Mouse (Mus musculus): ENCODE data around the gene Rev1. TPM values are rescaled to one million over a fixed set of nuclear protein-coding genes. Genes with fewer than 3 reads are reported as not detected.
A peak's percentile ranks its signal among the peaks of the same experiment; 100 is the strongest.

Rev1 gene
- total and polyA plus RNA-seq, 3 experiments: 22.9 to 25.7 (median 23.4) TPM

- TF ChIP-seq TCF12 (IDR thresholded peaks at IDR 0.05; ENCODE audit: low read depth, low read length) (no peak), ZC3H11A (IDR thresholded peaks at IDR 0.05; ENCODE audit: low read depth, low read length) (no peak), IRF4 (IDR thresholded peaks at IDR 0.05; ENCODE audit: low read depth, low read length) (no peak), UBTF (IDR thresholded peaks at IDR 0.05; ENCODE audit: low read depth, low read length) (no peak), ETS1 (conservative IDR thresholded peaks at IDR 0.05; ENCODE audit: low read depth, low read length) (0 out of 2 replicates have a peak, but pooled peaks have one; percentile 17), BHLHE40 (IDR thresholded peaks at IDR 0.05; ENCODE audit: low read depth, low read length) (0 out of 2 replicates have a peak, but pooled peaks have one; percentile 8)
- H3K79me2 ChIP-seq (replicated peaks; ENCODE audit: control insufficient read depth, extremely low read depth, insufficient read depth, poor library complexity, severe bottlenecking): no peaks in the 10 kb centered on the region
- no peak overlapping the region for H3K4me2 ChIP-seq (ENCODE audit: insufficient read depth, low read depth, poor library complexity, severe bottlenecking)
- H3K27ac ChIP-seq (ENCODE audit: insufficient read depth, low read depth): no peak overlapping the region
- in situ Hi-C loops (cut with MboI; ENCODE audit: low pct_ligation_motif_present, low pct_unique_long_range_greater_than_20kb, low sequenced_read_pairs) (no loop called here), dilution Hi-C loops (cut with MboI; ENCODE audit: extremely low pct_ligation_motif_present, extremely low pct_unique_long_range_greater_than_20kb, low sequenced_read_pairs) (no loop called here)
- no peaks in the 10 kb centered on the region for H3K27me3 ChIP-seq (replicated peaks)
- DNase-seq (ENCODE audit: extremely low read depth): peak; percentile 33
- H3K4me3 ChIP-seq (replicated peaks in 1 of 3; ENCODE audit: low read depth in 2 of 3, low read length in 2 of 3, poor library complexity in 1 of 3): no peak overlapping the region
- no peaks in the 10 kb centered on the region for H3K36me3 ChIP-seq (replicated peaks in 1 of 2; ENCODE audit: control insufficient read depth in 1 of 2, insufficient read depth in 1 of 2, low read length in 1 of 2)
- H3K9ac ChIP-seq (ENCODE audit: insufficient read depth, low read depth): no peak overlapping the region
- H3K9me3 ChIP-seq (replicated peaks; ENCODE audit: low read length): no peaks in the 10 kb centered on the region
- peaks cover 0 to 10% of the 10 kb centered on the region in 2 experiments; a peak in 1 of 4 replicates for H3K4me1 ChIP-seq (ENCODE audit: control insufficient read depth in 1 of 2, insufficient read depth in 2 of 2)
Measured at GRCm38 (mm10) chr1:38150086-38150485, 20.5 kb upstream of the Rev1 start.

GRCm38 (mm10) chr1:38146008-38146407, 16.4 kb upstream of the Rev1 start:
- TF ChIP-seq UBTF (IDR thresholded peaks at IDR 0.05; ENCODE audit: low read depth, low read length): no peak
- Histone ChIP-seq H3K79me2 (replicated peaks; ENCODE audit: control insufficient read depth, extremely low read depth, insufficient read depth, poor library complexity, severe bottlenecking) (no peaks in the 10 kb centered on the region), H3K4me2 (ENCODE audit: insufficient read depth, low read depth, poor library complexity, severe bottlenecking) (no peak overlapping the region), H3K9me3 (replicated peaks; ENCODE audit: low read length) (no peaks in the 10 kb centered on the region), H3K4me3 (replicated peaks in 1 of 3; ENCODE audit: low read depth in 2 of 3, low read length in 2 of 3, poor library complexity in 1 of 3) (no peak overlapping the region), H3K27me3 (replicated peaks) (no peaks in the 10 kb centered on the region), H3K36me3 (replicated peaks in 1 of 2; ENCODE audit: control insufficient read depth in 1 of 2, insufficient read depth in 1 of 2, low read length in 1 of 2) (no peaks in the 10 kb centered on the region), H3K9ac (ENCODE audit: insufficient read depth, low read depth) (no peak overlapping the region), H3K4me1 (ENCODE audit: control insufficient read depth in 1 of 2, insufficient read depth in 2 of 2) (peaks cover 0 to 10% of the 10 kb centered on the region in 2 experiments; a peak in 1 of 4 replicates), H3K27ac (ENCODE audit: insufficient read depth, low read depth) (no peak overlapping the region)
- dilution Hi-C loops (cut with MboI; ENCODE audit: extremely low pct_ligation_motif_present, extremely low pct_unique_long_range_greater_than_20kb, low sequenced_read_pairs): no loop called here
- in situ Hi-C loops (cut with MboI; ENCODE audit: low pct_ligation_motif_present, low pct_unique_long_range_greater_than_20kb, low sequenced_read_pairs): no loop called here
- DNase-seq (ENCODE audit: extremely low read depth): no peak

DNA sequence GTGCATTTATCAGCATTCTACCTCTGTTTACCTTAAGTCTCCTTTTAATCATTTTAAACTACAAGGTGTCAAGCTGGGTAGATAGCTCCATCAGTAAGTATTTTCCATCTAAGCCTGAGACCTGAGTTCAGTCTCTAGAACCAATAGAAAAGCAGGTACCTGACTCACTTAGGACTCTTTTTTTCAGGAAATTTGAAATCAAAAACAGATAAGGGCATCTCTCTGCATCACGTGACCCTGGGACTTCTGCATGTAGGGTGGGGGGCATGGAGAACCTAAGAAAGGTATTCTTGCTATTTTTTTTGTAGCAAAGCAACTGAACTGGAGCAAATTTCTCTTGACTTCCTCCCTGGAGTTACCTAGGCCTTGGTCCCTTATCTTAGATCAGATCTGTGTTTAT, 11.8 kb upstream of the Rev1 start:
- no peak for DNase-seq (ENCODE audit: extremely low read depth)
- TF ChIP-seq POLR2A (IDR thresholded peaks at IDR 0.05; ENCODE audit: low read depth, low read length): no peak
- no peak for TF ChIP-seq MAFK (IDR thresholded peaks at IDR 0.05; ENCODE audit: insufficient replicate concordance, low read length)
- TF ChIP-seq TBP (conservative IDR thresholded peaks at IDR 0.05; ENCODE audit: low read depth, low read length): no peak
- no peak for TF ChIP-seq JUND (conservative IDR thresholded peaks at IDR 0.05; ENCODE audit: low read depth, low read length)
- TF ChIP-seq HCFC1 (IDR thresholded peaks at IDR 0.05; ENCODE audit: low read depth, low read length): no peak
- TF ChIP-seq ZMIZ1 (IDR thresholded peaks at IDR 0.05; ENCODE audit: low read depth, low read length): no peak
- no peak for TF ChIP-seq KAT2A (IDR thresholded peaks at IDR 0.05; ENCODE audit: insufficient replicate concordance, low read length)
- no peak for TF ChIP-seq CTCF (conservative IDR thresholded peaks at IDR 0.05 in 1 of 2, IDR thresholded peaks at IDR 0.05 in 1 of 2; ENCODE audit: low read depth in 2 of 2, low read length in 2 of 2)
- no peak for TF ChIP-seq RCOR1 (conservative IDR thresholded peaks at IDR 0.05; ENCODE audit: low read depth, low read length)
- TF ChIP-seq UBTF (IDR thresholded peaks at IDR 0.05; ENCODE audit: low read depth, low read length): no peak
- no peak for TF ChIP-seq USF2 (conservative IDR thresholded peaks at IDR 0.05; ENCODE audit: low read depth, low read length)
- in situ Hi-C loops (cut with MboI; ENCODE audit: low pct_ligation_motif_present, low pct_unique_long_range_greater_than_20kb, low sequenced_read_pairs): no loop called here
- no peaks in the 10 kb centered on the region for H3K9me3 ChIP-seq (replicated peaks; ENCODE audit: low read length)
- H3K27me3 ChIP-seq (replicated peaks): no peaks in the 10 kb centered on the region
- H3K36me3 ChIP-seq (replicated peaks in 1 of 2; ENCODE audit: control insufficient read depth in 1 of 2, insufficient read depth in 1 of 2, low read length in 1 of 2): no peaks in the 10 kb centered on the region
- H3K4me1 ChIP-seq (ENCODE audit: control insufficient read depth in 1 of 2, insufficient read depth in 2 of 2): peaks cover 5 to 23% of the 10 kb centered on the region in 2 experiments
- H3K4me2 ChIP-seq (ENCODE audit: insufficient read depth, low read depth, poor library complexity, severe bottlenecking): no peak overlapping the region
- H3K79me2 ChIP-seq (replicated peaks; ENCODE audit: control insufficient read depth, extremely low read depth, insufficient read depth, poor library complexity, severe bottlenecking): no peaks in the 10 kb centered on the region
- dilution Hi-C loops (cut with MboI; ENCODE audit: extremely low pct_ligation_motif_present, extremely low pct_unique_long_range_greater_than_20kb, low sequenced_read_pairs): no loop called here
- H3K9ac ChIP-seq (ENCODE audit: insufficient read depth, low read depth): no peak overlapping the region
- no peak overlapping the region for H3K27ac ChIP-seq (ENCODE audit: insufficient read depth, low read depth)
- H3K4me3 ChIP-seq (replicated peaks in 1 of 3; ENCODE audit: low read depth in 2 of 3, low read length in 2 of 3, poor library complexity in 1 of 3): no peak overlapping the region

Data from CH12.LX (cell line).